Mouse (Mus musculus) MEL (cell line): ENCODE data around the gene Dnajc15.

ENCODE experiments used
- CTCF ChIP-seq, 3 experiments: IDR thresholded peaks in 2 of 3; conservative IDR thresholded peaks in 1 of 3; 2 replicates each; pipeline ENCODE4 v1.5.1; 2011 to 2012; ENCODE audit warnings: low read length in 3 of 3, low read depth in 2 of 3, mild to moderate bottlenecking in 2 of 3, improper control_type of control experiment in 1 of 3, inconsistent platforms in 1 of 3, mixed read lengths in 1 of 3, moderate library complexity in 1 of 3; ENCODE audit not compliant: control insufficient read depth in 1 of 3, insufficient read depth in 1 of 3, poor library complexity in 1 of 3, severe bottlenecking in 1 of 3
- EP300 ChIP-seq, 2 experiments: IDR thresholded peaks; 2 replicates each; pipeline ENCODE4 v1.6.1; 2011; ENCODE audit warnings: improper control_type of control experiment in 2 of 2, low read length in 2 of 2, low read depth in 1 of 2, mild to moderate bottlenecking in 1 of 2
- SMC3 ChIP-seq: IDR thresholded peaks from 2 replicates; pipeline ENCODE4 v1.6.1; 2011; ENCODE audit warnings: low read depth, low read length, improper control_type of control experiment

GRCm38 (mm10) chr14:77807836-77808235 is 67.1 kb downstream of the Dnajc15 start:
- TF ChIP-seq SMC3 = no peak
- no peak for TF ChIP-seq CTCF (IDR thresholded peaks at IDR 0.05 in 2 of 3, conservative IDR thresholded peaks at IDR 0.05 in 1 of 3; ENCODE audit: control insufficient read depth in 1 of 3, insufficient read depth in 1 of 3, low read depth in 2 of 3, low read length in 3 of 3, poor library complexity in 1 of 3, severe bottlenecking in 1 of 3)
- TF ChIP-seq EP300 (IDR thresholded peaks at IDR 0.05; ENCODE audit: low read depth in 1 of 2, low read length in 2 of 2) = no peak
